Mouse (Mus musculus) forelimb bud, embryonic 11.5 days (tissue): ENCODE measurements around the gene Galnt10.

ENCODE experiments used
- DNase-seq: peaks from one replicate; pipeline ENCODE4 v3.0.0-alpha.2; 2012; ENCODE audit warnings: low read depth, low spot score

The Galnt10 gene

GRCm38 (mm10) chr11:57635148-57635547 is 10.1 kb upstream of the Galnt10 start:
- no peak for DNase-seq

- DNase-seq: no peak
Measured at GRCm38 (mm10) chr11:57643691-57644090, 1.6 kb upstream of the Galnt10 start.

- DNase-seq: no peak
Measured at GRCm38 (mm10) chr11:57644245-57645017, 811 bp upstream of the Galnt10 start.

- no peak for DNase-seq
Measured at GRCm38 (mm10) chr11:57645847-57646246, 605 bp downstream of the Galnt10 start.

GRCm38 (mm10) chr11:57646416-57646815 is 1.2 kb downstream of the Galnt10 start:
- DNase-seq: no peak

GRCm38 (mm10) chr11:57646940-57647339 is 1.7 kb downstream of the Galnt10 start:
- DNase-seq: no peak

- no peak for DNase-seq
Measured at GRCm38 (mm10) chr11:57647446-57647845, 2.2 kb downstream of the Galnt10 start.

GRCm38 (mm10) chr11:57648196-57648800 is 3.1 kb downstream of the Galnt10 start:
- DNase-seq: no peak

- DNase-seq: no peak
Measured at GRCm38 (mm10) chr11:57649269-57649668, 4.0 kb downstream of the Galnt10 start.

- no peak for DNase-seq
Measured at GRCm38 (mm10) chr11:57649671-57650070, 4.4 kb downstream of the Galnt10 start.

GRCm38 (mm10) chr11:57650867-57651266 is 5.6 kb downstream of the Galnt10 start:
- DNase-seq: no peak

- no peak for DNase-seq
Measured at GRCm38 (mm10) chr11:57651281-57651810, 6.1 kb downstream of the Galnt10 start.

- no peak for DNase-seq
Measured at GRCm38 (mm10) chr11:57652206-57652922, 7.1 kb downstream of the Galnt10 start.

- DNase-seq: no peak
Measured at GRCm38 (mm10) chr11:57652923-57653660, 7.8 kb downstream of the Galnt10 start.

GRCm38 (mm10) chr11:57653796-57654195 is 8.6 kb downstream of the Galnt10 start:
- no peak for DNase-seq

- no peak for DNase-seq
Measured at GRCm38 (mm10) chr11:57654386-57654785, 9.1 kb downstream of the Galnt10 start.

GRCm38 (mm10) chr11:57654977-57655397 is 9.7 kb downstream of the Galnt10 start:
- no peak for DNase-seq

GRCm38 (mm10) chr11:57655669-57656325 is 10.6 kb downstream of the Galnt10 start:
- DNase-seq: no peak

- no peak for DNase-seq
Measured at GRCm38 (mm10) chr11:57656602-57657275, 11.5 kb downstream of the Galnt10 start.

- DNase-seq: no peak
Measured at GRCm38 (mm10) chr11:57657370-57658072, 12.3 kb downstream of the Galnt10 start.
